Mouse (Mus musculus) T-helper 2 cell (primary cell): Measurements from ENCODE around the gene Dgka.
"Not testable (repeated sequence)": the region's sequence is repeated elsewhere in the genome, so short reads cannot be mapped to it uniquely, and the experiment has no call there.

ENCODE experiments used
- in situ Hi-C: fragments of 300-600 bp; cut with MboI, MseI; formaldehyde crosslinking; loops from one replicate; pipeline ENCODE4 v1.15.1; 2025; ENCODE audit warnings: high pct_unique_total_duplicates

The Dgka gene

DNA sequence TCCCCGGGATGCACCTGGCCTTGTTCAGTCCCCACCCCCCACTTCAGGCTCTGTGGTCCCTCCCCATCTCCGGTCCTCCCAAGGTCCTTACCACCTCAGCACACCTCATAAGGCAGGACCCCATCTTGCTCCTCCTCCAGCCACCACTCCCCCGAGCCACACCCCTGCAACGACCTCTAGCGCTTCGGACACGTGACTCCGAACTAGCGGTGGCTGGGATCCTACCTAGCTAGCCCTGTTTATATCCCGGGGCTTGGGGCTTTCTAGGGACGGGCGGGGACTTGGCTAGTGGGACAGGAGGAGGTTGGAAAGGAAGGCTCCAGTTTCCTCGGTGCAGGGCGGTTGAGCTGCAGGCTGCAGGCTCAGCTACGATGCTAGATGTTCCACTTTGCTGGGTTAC is 7.2 kb downstream of the Dgka start:
- in situ Hi-C loops = no loop called here

DNA sequence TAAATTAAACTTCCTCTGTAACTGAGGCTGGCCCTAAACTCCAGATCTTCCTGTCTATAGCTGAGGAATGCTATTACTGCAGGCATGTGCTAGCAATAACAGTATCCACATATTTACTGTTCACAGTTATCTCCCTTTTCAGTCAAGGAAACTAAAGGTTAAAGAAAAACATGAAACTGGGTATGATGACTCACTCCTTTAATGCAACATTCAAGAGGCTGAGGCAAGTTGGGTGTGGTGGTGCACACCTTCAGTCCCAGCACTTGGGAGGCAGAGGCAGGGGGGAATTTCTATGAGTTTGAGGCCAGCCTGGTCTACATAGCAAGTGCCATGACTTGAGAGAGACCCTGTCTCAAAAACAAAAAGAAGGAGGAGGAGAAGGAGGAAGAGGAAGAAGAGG is 12.7 kb downstream of the Dgka start:
- in situ Hi-C loops = no loop called here

DNA sequence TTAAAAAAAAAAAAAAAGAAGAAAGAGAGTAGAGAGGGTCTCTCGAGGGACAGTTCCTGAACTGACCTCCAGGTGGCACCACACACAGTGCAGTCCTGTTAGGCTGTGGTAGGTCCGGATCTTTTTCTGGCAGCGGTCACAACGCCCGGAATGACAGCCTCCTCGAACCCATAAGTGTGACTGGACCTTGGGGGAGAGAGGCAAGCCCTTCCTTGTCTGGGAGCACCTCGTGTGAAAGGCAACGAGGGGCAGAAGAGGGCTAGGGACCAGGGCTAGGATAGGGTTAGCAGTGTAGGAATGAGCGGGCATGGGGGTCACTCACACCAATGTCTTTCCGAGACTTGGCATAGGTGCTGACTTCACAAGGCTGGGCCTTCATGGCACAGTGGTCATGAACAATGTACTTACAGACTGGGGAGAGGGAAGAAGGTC is 13.6 kb downstream of the Dgka start:
- in situ Hi-C loops = no loop called here

DNA sequence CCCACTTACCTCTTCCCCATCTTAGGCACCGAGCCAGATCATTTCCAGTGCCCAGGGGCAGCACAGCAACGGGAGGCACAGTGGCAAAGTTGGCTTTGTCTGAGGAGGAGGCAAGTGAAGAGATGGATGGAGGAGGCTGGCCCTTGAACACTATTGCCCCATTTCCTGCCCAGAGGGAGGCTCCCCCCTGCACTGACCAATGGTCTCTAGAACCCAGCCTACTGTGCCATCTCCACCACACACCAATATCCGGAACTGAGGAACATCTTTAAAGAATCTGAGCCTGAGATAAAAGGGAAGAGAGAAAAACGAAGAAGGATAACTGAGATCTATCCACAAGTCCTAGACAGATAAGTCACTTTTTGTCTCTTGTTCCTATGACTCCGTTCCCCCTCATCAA is 16.6 kb downstream of the Dgka start:
- in situ Hi-C loops = no loop called here

DNA sequence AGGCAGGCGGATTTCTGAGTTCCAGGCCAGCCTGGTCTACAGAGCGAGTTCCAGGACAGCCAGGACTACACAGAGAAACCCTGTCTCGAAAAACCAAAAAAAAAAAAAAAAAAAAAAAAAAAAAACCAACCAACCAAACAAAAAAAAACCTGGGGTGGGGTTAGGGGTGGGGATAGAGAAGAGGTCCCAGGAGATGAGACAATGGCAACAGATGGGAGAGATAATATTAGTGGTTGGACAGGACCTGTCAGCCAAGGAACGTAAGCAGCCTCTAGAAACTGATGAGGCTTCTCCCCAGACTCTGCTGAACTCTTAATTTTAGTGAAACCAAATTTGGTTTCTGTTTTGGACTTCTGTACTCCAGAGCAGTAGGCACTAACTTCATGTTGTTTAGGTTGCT is 19.2 kb downstream of the Dgka start:
- in situ Hi-C loops = not testable (repeated sequence)

DNA sequence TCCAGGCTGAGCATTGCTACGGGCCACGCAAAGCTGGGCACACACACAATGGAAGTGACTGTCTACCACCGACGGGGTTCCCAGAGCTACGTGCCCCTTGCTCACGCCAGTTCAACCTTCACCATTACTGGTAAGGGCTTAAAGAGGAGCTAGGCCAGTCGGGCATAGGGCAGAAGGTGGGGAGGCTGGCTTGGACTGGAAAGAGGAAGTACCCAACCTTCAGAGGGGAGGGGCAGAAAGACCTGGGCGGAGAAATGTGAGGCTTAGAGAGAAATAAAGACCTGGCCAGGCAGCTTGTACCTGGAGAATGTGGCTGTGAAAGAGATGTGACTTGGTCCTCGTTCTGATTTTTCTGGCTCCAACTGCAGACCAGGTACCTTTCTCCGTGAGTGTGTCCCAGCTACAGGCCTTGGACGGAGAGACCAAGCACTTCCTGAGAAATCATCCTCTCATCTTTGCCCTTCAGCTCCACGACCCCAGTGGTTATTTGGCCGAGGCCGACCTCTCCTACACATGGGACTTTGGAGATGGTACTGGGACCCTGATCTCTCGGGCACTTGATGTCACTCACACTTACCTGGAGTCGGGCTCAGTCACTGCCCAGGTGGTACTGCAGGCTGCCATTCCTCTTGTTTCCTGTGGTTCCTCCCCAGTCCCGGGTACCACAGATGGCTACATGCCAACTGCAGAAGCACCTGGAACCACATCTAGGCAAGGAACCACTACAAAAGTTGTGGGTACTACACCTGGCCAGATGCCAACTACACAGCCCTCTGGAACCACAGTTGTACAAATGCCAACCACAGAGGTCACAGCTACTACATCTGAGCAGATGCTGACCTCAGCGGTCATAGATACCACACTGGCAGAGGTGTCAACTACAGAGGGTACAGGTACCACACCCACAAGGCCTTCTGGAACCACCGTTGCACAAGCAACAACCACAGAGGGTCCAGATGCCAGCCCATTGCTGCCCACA is 28.8 kb downstream of the Dgka start:
- in situ Hi-C loops = no loop called here

DNA sequence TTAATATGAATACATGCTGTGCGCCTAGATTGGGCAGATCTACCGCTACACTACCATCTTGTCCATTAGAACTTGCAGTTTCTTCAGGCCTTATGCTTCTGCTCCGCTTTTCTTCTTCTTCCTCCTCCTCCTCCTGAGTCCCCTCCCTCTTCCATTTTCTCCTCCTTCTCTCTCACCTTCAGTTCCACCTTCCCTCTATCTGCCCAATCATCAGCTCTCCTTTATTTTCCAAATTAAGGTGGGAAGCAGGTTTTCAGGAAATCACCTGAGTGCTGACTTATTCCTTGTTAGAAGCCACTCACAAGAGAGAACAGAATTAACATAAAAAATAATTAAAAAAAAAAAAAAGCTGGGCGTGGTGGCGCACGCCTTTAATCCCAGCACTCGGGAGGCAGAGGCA is 33.3 kb downstream of the Dgka start:
- in situ Hi-C loops = not testable (repeated sequence)

DNA sequence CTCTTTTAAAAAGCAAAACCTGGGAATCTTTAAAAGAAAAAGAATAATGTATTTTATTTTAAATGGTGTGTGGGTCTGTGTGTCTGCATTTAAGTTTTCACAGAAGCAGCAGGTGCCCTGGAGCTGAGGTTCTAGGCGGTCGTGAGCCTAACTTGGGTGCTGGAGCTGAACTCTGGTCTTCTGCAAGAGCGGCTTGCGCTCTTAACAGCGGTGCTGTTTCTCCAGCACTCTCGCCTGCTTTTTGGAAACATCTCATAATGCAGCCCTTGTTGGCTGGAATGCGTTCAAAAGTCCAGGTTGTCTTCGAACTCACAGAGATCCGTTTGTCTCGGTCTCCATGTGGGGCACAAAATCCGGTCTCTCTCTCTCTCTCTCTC is 39.4 kb downstream of the Dgka start:
- in situ Hi-C loops = no loop called here

DNA sequence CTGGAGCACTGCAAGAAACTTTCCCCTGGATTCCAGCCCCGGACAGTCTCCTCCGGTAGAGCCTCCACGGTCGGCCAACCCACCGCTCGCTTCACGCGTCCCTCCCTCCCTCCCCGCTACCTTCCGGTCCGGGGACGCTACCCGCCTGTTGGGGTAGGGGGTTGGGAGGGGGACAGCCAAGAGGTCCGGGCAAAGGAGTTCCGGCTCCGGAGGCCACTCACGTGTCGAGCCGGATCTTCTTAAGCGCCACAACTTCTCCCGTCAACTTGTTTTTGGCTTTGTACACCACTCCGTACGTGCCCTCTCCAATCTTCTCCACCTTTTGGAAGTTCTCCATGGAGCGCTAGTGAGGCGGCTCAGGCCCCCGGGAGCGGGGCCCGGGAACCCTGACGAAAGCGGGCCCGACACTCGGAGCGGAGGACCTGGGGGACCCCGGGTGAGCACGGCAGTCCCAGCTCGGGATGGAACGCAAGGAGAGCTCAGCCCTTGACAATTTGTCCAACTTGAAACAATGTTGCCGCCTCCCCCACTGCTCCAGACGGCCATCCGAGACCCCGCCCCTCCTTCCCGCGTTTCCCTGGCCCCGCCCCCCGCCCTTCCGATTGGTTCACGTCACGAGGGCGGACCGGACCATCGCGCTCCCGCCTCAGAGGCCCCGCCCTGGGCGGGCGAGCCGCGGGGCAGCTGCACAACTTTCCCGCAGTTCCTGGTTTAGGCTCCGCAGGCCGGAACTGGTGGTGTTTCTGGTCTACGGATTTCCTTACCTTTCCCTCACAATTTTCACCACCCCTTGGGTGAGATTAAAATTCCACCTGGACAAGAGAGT is 40.0 kb downstream of the Dgka start, which contains the start of gene Cdk2:
Gene Cdk2 (minus strand): TSS at position 541 of the 826 bp plus-strand sequence.
- in situ Hi-C loops = no loop called here

DNA sequence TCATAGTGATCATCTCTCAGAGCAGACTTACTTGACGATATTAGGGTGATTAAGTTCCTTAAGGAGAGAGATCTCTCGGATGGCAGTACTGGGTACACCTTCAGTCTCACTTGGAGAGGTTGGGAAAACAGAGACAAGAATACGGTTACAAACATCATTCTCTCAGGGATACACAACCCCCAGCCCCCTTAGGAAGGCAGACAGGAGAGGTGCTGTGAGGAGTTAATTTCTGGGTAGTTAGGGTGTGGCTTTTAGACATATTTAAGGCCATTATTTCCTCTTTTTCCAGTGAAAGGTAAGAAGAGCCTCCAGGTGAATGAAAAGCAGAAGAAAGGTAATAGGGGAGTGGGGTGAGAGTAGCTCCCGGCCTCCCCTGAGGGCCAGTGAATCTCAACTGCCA is 40.8 kb downstream of the Dgka start, which contains the start of gene Pmel:
Gene Pmel (plus strand): TSS at position 301 of the 400 bp plus-strand sequence.
- in situ Hi-C loops = no loop called here

DNA sequence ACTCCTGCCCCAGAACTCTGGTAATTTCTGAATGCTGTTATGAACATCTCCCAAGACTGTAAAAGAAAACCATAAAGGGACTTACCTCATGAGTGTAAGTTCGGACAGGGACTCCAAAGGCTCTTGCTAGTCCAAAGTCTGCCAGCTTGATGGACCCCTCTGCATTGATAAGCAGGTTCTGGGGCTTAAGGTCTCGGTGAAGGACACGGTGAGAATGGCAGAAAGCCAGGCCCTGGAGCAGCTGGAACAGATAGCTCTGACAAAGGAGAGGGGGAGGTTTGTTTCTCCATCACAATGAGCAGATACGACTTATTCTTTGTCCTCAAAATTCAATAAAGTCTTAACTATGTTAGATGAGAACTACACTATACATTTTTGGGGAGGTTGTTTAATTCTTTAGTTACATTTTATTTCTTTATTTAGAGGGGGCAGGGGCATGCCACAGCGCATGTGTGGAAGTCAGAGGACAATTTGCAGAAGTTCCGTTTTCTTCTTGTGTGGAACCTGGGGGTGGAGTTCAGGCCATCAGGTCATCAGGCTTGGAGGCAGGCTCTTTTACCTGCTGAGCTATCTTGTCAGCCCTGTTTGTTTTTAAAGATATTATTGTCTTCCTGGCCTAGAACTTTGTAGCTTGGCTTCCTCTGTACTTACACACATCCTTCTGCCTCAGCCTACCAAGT is 42.2 kb downstream of the Dgka start:
- in situ Hi-C loops = no loop called here

DNA sequence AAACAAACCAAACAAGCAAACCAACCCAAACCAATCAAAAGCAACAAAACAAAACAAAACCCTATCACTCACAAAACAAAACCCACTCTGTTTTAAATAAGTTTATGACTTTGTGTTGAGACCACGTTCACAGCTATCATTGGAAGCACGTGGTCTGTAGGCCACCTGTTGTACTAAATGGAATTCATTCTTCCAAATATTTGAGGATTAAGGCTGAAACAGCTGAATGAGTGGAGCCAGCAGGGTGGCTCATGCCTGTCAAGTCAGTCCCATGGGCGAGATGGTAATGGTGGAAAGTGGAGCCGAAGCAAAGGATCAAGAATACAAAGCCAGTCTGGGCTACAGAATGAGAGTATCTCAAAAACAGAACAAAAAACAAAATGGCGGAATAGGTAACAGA is 43.9 kb downstream of the Dgka start:
- in situ Hi-C loops = no loop called here

DNA sequence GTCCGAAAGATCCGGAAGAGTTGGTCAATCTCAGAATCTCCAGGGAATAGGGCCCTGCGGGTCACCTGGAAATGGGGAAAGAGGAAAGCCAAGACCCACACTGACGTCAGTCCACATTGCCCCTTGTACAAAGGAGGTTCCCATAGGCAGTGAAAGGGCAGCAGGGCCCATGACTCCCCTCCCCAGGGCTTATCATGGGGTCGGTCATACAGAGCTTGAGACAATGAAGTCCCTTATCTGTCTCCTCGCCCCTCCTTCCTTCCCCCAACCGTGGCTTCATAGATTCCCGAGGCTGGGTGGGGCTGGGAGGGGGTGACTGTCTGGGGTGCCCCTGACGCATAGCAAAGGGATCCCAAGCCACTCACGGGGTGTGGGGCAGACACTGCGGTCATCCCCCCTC is 45.0 kb downstream of the Dgka start:
- in situ Hi-C loops = no loop called here

DNA sequence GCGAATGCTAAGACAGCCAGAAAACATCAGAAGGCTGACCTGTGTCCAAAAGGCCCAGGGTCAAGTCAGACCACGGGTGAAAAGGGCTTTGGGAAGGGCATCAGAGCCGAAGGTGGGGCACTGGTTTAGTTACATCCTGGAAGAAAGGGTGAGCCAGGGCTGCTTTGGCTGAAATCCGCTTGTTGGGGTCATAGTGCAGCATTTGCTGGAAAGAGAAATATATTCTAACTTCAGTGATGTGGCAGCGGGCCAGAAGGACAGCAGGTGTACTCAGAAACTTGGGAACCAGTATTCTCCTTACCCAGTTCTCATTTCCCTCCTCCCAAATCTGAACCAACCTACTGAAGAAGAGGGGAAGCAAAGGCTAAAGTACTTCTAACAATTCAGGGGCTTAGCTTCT is 45.6 kb downstream of the Dgka start:
- in situ Hi-C loops = no loop called here

DNA sequence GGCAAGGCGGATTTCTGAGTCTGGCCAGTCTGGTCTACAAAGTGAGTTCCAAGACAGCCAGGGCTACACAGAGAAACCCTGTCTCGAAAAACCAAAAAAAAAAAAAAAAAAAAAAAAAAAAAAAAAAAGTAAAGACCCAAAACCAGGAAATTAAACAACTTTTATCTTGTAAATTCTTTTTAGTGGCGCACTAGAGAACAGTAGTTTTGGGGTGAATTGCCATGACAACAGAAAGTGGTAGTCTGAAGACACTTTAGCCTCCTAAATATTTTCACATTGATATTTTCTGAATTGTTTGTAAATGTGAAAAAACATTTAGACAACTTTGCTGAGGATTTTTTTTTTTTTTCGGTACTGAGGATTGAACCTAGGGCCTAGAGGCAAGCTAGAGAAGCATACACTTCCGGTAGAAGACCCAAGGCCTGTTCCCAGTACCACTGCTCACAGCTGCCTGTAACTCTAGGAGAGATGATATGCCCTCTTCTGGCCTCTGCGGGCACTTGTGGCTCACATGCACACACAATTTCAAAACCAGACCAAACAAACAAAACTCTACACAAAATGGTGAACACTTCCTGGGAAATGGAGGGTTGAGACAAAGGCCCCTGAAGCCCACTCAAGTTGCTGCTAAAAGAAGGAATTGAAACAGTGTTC is 47.5 kb downstream of the Dgka start:
- in situ Hi-C loops = no loop called here

DNA sequence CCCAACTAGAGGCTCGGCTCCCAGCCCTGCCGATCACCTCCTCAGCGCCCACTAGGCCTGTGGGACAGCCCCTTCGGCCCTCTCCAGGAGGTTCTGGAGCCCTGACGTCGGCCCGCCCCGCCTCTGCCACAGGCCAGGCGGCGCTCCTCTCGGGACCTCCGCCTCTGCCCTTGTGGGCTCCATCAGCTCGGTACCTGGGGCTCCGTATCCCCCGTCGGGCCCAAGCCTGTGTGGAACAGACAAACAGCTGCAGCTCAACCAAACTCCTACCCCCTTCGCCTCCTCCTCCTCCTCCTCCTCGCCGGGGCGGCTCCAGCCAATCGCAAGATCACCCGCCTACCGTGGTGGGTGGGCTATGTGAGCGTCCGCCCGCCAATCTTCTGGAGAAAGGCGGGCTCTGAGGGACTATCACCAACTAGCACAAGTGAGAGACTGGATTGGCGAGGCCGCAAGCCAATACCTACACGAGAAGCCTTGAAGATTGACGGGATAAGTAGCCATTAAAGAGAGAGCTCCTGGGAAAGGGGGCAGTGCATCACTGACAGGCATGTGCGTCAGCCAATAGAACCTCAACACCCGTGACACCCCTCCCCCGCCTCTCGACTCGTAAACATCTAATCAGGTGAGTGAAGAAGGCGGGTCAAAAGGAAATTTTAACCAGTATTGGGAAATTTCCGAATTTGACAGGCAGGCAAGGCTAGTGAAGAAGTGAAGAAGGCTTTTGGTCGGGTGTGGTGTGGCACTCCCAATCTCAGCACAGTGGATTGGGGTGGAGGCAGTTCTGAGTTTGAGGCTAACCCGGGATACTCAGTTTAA is 48.5 kb downstream of the Dgka start, which contains the start of gene Rab5b:
Gene Rab5b (minus strand): TSS at position 273 of the 816 bp plus-strand sequence.
- in situ Hi-C loops = no loop called here

DNA sequence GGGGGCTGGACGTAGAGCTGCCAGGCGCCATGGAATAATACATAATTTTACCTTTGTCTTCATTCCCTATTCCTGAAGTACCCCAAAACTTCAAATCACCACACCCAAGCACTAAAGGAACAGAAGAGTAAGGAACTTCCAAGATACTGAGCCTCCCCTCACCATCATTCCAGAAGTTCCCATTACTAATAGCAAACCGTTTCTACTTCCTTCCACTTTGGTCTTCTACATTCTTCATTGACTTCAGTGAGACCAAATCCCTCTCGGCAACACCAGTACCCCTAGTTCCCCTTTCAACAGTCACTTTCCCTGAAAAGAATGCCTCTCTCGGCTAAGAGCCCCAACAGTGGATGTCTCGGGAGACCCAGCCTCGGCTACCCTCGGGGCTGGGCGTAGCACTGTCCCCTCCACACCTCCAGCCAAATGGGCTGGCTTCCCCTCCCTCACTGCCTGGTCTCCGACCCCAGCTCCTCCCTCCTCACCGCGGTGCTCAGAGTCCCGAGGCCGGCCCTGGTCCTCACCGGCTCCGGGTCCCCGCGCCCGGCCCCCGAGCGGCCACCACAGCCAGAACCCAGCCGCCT is 49.2 kb downstream of the Dgka start:
- in situ Hi-C loops = no loop called here

DNA sequence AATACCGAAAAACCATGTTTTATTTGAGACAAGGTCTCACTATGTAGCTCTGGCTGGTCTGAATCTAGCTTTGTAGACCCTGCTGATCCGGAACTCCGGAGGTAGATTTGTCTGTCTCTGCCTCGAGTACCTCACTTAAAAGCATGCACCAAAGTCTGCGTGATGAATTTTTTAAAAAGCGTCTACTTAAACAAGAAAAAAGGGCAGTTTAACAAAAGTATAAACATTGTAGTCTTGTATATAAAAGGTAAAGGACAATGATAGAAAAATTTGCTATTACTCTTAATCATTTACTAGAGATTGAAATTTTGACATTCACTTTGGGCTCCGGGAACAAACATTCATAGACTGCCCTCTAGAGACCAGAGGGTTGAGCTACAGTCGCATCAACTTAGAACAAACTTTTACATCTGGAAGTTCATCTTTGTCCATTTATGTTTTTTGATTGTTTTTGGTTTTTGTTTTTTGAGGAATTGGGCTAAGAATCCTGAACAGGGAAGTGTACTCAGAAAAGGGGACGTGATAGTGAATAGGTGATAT is 70.1 kb downstream of the Dgka start:
- in situ Hi-C loops = loop anchor here (5.0 kb wide), 1 partner anchor 37 kb away; no protein-coding TSS in a partner anchor

DNA sequence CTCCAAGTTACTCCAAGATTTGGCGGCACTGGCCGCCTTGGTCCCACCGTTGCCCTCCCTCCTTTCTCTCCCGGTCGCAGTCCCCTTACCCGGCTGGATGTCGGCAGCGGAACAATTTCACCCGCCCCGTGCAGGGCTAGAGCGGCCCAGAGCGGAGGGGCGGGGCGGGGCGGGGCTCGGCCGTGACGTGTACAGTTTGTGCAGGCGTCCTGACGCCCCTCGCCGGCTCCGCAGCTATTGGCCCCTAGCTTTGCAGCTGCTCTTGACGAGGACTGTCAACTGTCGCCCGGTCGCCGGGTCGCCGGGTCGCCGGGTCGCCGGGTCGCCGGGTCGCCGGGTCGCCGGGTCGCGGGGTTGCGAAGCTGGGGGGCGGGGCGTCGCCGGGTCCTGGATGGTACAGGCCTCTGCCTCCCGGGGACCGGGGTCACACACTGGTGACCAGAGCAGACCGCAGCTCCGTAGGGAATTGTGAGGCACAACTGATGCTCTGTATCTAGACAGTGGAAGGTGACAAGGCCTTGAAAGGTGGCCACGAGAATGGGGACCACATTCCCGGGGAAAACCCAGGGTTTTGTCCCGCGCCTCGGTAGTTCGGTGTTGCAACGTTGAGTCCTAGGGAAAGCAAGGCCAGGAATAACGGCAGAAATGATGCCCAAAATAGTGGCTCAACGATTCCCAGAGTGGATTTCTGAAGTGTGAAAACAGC is 70.7 kb downstream of the Dgka start, which contains the start of gene Suox:
Gene Suox (minus strand): TSS at position 311 of the 706 bp plus-strand sequence.
- in situ Hi-C loops = loop anchor here (5.0 kb wide), 1 partner anchor 37 kb away; no protein-coding TSS in a partner anchor
